Mouse (Mus musculus): Measurements from ENCODE around the gene Gm28048.
A peak's percentile ranks its signal among the peaks of the same experiment; 100 is the strongest.

GRCm38 (mm10) chr11:22956830-22957229 lies 25.1 kb downstream of the Gm28048 start:
- TF ChIP-seq POLR2A (IDR thresholded peaks at IDR 0.05; ENCODE audit: insufficient read depth, low read depth, low read length) (no peak), CTCF (IDR thresholded peaks at IDR 0.05) (peak; percentile 71), EP300 (IDR thresholded peaks at IDR 0.05; ENCODE audit: insufficient read depth, low read depth, low read length) (0 out of 2 replicates have a peak, but pooled peaks have one; percentile 60)
